Mouse (Mus musculus): Measurements from ENCODE around the gene Tnfrsf14. TPM values are rescaled to one million over a fixed set of nuclear protein-coding genes. Genes with fewer than 3 reads are reported as not detected.

The Tnfrsf14 gene
- polyA plus RNA-seq, 1 experiment, result 177 TPM

DNA sequence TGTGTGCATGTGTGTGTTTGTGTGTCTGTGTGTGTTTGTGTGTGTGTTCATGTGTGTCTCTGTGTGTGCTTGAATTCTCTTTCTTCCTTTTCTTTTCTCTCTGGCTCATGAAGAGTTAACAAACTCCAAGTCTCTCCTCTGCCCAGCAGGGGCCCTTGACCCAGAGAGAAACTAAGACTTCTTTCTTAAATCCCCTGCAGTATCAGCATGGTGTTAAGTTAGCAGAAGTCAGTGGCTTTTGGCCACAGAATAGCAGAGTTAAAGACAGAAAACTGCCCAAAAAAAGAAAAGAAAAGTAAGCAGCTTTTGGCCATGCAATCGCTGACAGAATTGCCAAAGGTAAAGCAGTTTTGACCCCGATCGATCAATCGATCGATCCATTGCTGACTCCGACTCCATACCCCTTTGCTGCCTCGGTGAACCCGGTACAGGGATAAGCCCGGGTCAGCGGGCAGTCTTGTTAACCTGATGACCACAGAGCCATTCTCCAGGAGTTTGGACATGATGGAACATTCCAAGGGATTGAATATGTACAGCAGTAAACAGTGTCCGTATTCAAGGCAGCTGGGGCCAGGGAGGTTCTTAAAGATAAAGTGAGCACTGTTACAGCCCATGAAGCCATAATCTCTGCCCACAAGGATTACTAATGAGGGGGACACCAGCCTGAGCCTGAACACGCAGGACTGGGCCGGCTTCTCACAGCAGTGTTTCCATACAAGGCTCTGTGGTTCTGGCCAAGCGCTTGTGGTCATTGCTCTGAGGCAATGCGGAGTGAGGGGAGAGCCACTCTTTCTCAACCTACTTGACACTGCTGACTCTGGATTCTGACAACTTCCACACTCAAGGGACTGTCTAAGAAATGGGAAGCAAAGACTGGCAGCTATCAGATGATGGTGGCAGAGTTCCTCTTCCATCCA, 17.5 kb downstream of the Tnfrsf14 start:
- Histone ChIP-seq H3K36me3 (ENCODE audit: control insufficient read depth, insufficient read depth, low read length) (no peaks in the 10 kb centered on the region), H3K27me3 (ENCODE audit: control insufficient read depth, insufficient read depth, low read length) (no peaks in the 10 kb centered on the region), H3K4me3 (ENCODE audit: low read depth, low read length) (no peak overlapping the region), H3K27ac (ENCODE audit: insufficient read depth, low read depth, low read length) (peak overlapping the region; percentile 87), H3K4me1 (ENCODE audit: control insufficient read depth, insufficient read depth, insufficient read length, low read length) (peaks cover 51% of the 10 kb centered on the region)
- WGBS, result 22% methylated on average over 15 of the region's 15 CpGs
- no peak for TF ChIP-seq POLR2A (IDR thresholded peaks at IDR 0.05; ENCODE audit: low read depth, low read length)
- no peak for TF ChIP-seq CTCF (IDR thresholded peaks at IDR 0.05; ENCODE audit: extremely low read depth, insufficient read length, insufficient replicate concordance, low read depth, low read length)

- TF ChIP-seq CTCF (IDR thresholded peaks at IDR 0.05; ENCODE audit: extremely low read depth, insufficient read length, insufficient replicate concordance, low read depth, low read length) (no peak), POLR2A (IDR thresholded peaks at IDR 0.05; ENCODE audit: low read depth, low read length) (no peak)
- Histone ChIP-seq H3K27ac (ENCODE audit: insufficient read depth, low read depth, low read length) (no peak overlapping the region), H3K27me3 (ENCODE audit: control insufficient read depth, insufficient read depth, low read length) (no peaks in the 10 kb centered on the region), H3K4me1 (ENCODE audit: control insufficient read depth, insufficient read depth, insufficient read length, low read length) (peaks cover 37% of the 10 kb centered on the region), H3K36me3 (ENCODE audit: control insufficient read depth, insufficient read depth, low read length) (no peaks in the 10 kb centered on the region), H3K4me3 (ENCODE audit: low read depth, low read length) (no peak overlapping the region)
- WGBS, result 80% methylated on average over 5 of the region's 5 CpGs
Measured at GRCm38 (mm10) chr4:154908490-154908889, 19.9 kb downstream of the Tnfrsf14 start.

GRCm38 (mm10) chr4:154907833-154908232, 20.5 kb downstream of the Tnfrsf14 start:
- H3K27ac ChIP-seq (ENCODE audit: insufficient read depth, low read depth, low read length), result no peak overlapping the region
- WGBS, result 34% methylated on average over 17 of the region's 17 CpGs

DNA sequence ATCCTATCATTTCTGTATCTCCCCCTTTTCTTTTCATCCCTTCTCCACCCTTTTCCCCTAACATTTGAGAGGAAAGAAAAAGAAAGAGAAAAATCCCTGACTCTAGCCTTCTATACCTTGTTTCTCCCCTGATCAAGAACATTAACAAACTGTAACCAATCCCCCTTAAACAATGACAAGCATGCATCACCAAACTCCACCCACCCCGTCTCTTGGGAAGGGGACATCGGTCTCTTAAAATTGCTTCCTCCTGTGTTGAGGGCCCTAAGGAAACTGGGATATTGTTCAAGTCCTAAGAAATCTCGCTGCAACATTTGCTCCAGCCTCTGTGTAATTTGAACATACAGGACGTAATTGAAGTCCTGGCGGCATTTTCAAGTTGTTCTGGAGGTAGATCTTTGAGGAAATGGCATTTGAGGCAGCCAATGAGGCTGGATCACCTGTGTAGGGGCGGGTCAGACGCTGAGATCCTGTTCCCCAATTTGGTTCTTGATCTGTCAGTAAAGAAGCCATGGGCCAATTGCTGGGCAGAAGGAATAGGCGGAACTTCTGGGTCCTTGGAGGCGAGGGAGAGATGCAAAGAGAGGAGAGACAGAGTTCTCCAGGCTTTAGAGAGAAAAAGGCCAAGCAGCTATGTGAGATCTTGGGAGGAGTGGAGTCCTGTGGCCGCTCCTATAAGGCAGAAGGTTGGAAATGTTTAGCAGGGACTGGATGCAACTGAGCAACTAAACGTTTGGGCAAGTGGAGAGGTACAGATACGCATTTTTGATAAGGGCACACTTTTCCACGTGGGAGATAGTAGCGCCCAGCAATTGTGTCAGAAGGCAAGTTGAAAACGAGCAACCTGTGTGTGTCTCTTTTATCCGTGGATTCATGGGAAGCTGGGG, 23.9 kb downstream of the Tnfrsf14 start:
- H3K4me1 ChIP-seq (ENCODE audit: control insufficient read depth, insufficient read depth, insufficient read length, low read length), result peaks cover 3% of the 10 kb centered on the region
- H3K36me3 ChIP-seq (ENCODE audit: control insufficient read depth, insufficient read depth, low read length), result no peaks in the 10 kb centered on the region
- H3K4me3 ChIP-seq (ENCODE audit: low read depth, low read length), result peak overlapping the region; percentile 59
- WGBS, result 1% methylated on average over 16 of the region's 16 CpGs
- no peak overlapping the region for H3K27ac ChIP-seq (ENCODE audit: insufficient read depth, low read depth, low read length)
- TF ChIP-seq CTCF (IDR thresholded peaks at IDR 0.05; ENCODE audit: extremely low read depth, insufficient read length, insufficient replicate concordance, low read depth, low read length) (no peak), POLR2A (IDR thresholded peaks at IDR 0.05; ENCODE audit: low read depth, low read length) (no peak)
- no peaks in the 10 kb centered on the region for H3K27me3 ChIP-seq (ENCODE audit: control insufficient read depth, insufficient read depth, low read length)

More at GRCm38 (mm10) chr4:154907833-154908232, 20.5 kb downstream of the Tnfrsf14 start:
- TF ChIP-seq POLR2A (IDR thresholded peaks at IDR 0.05; ENCODE audit: low read depth, low read length) (no peak), CTCF (IDR thresholded peaks at IDR 0.05; ENCODE audit: extremely low read depth, insufficient read length, insufficient replicate concordance, low read depth, low read length) (peak; percentile 79; the same call in 1 of the 2 replicates)
- no peak overlapping the region for H3K4me3 ChIP-seq (ENCODE audit: low read depth, low read length)
- no peaks in the 10 kb centered on the region for H3K27me3 ChIP-seq (ENCODE audit: control insufficient read depth, insufficient read depth, low read length)
- H3K4me1 ChIP-seq (ENCODE audit: control insufficient read depth, insufficient read depth, insufficient read length, low read length), result peaks cover 30% of the 10 kb centered on the region
- H3K36me3 ChIP-seq (ENCODE audit: control insufficient read depth, insufficient read depth, low read length), result no peaks in the 10 kb centered on the region

GRCm38 (mm10) chr4:154902371-154902770, 26.0 kb downstream of the Tnfrsf14 start:
- Histone ChIP-seq H3K4me1 (ENCODE audit: control insufficient read depth, insufficient read depth, insufficient read length, low read length) (peaks cover 8% of the 10 kb centered on the region), H3K27ac (ENCODE audit: insufficient read depth, low read depth, low read length) (no peak overlapping the region)
- WGBS, result 90% methylated on average over 2 of the region's 2 CpGs

GRCm38 (mm10) chr4:154898506-154899446, 29.6 kb downstream of the Tnfrsf14 start, which contains the start of gene Fam213b:
Gene Fam213b, minus strand, starts transcription at chr4:154899135.
- TF ChIP-seq POLR2A (IDR thresholded peaks at IDR 0.05; ENCODE audit: low read depth, low read length), result peak; percentile 87
- no peak for TF ChIP-seq CTCF (IDR thresholded peaks at IDR 0.05; ENCODE audit: extremely low read depth, insufficient read length, insufficient replicate concordance, low read depth, low read length)
- 3% methylated on average over 43 of the region's 43 CpGs for WGBS
- Histone ChIP-seq H3K27ac (ENCODE audit: insufficient read depth, low read depth, low read length) (peak within 1 kb of the TSS; percentile 55), H3K4me1 (ENCODE audit: control insufficient read depth, insufficient read depth, insufficient read length, low read length) (peaks cover 21% of the 10 kb centered on the region), H3K4me3 (ENCODE audit: low read depth, low read length) (peak within 1 kb of the TSS; percentile 73), H3K36me3 (ENCODE audit: control insufficient read depth, insufficient read depth, low read length) (peaks cover 17% of the 10 kb centered on the region), H3K27me3 (ENCODE audit: control insufficient read depth, insufficient read depth, low read length) (no peaks in the 10 kb centered on the region)

More at GRCm38 (mm10) chr4:154902371-154902770, 26.0 kb downstream of the Tnfrsf14 start:
- TF ChIP-seq CTCF (IDR thresholded peaks at IDR 0.05; ENCODE audit: extremely low read depth, insufficient read length, insufficient replicate concordance, low read depth, low read length) (no peak), POLR2A (IDR thresholded peaks at IDR 0.05; ENCODE audit: low read depth, low read length) (no peak)
- Histone ChIP-seq H3K27me3 (ENCODE audit: control insufficient read depth, insufficient read depth, low read length) (no peaks in the 10 kb centered on the region), H3K36me3 (ENCODE audit: control insufficient read depth, insufficient read depth, low read length) (no peaks in the 10 kb centered on the region), H3K4me3 (ENCODE audit: low read depth, low read length) (no peak overlapping the region)
